Mouse (Mus musculus) erythroblast, adult 5-6 weeks (primary cell): ENCODE data around the gene Mecom. TPM values are rescaled to one million over a fixed set of nuclear protein-coding genes. Genes with fewer than 3 reads are reported as not detected.

ENCODE experiments used
- ATAC-seq: replicated peaks from 2 replicates; pipeline ENCODE4 v1.8.0; 2016; ENCODE audit warnings: moderate number of reproducible peaks, mild to moderate bottlenecking, moderate TSS enrichment, inconsistent platforms; ENCODE audit not compliant: poor library complexity, low FRiP score, severe bottlenecking
- total RNA-seq, 2 experiments: library from RNA; stranded (forward) in 1 of 2; stranded (reverse) in 1 of 2; fragments of 150-400 nt in 1 of 2; fragments of 200-764, 138-1000 nt in 1 of 2; gene quantifications; 2 replicates each; pipeline versions ENCODE4 v1.2.3 to v1.2.4; 2015 to 2017; ENCODE audit warnings: low replicate concordance in 2 of 2

Mecom gene
- total RNA-seq, 2 experiments from 2014 or later, result 0.58 TPM; not detected in 1

- no peak for ATAC-seq
Measured at GRCm38 (mm10) chr3:30514901-30515794, 32.7 kb downstream of the Mecom start.

- ATAC-seq, result no peak
Measured at GRCm38 (mm10) chr3:30514051-30514754, 33.6 kb downstream of the Mecom start.

GRCm38 (mm10) chr3:30513314-30513997 lies 34.4 kb downstream of the Mecom start:
- ATAC-seq, result no peak

GRCm38 (mm10) chr3:30512459-30513030 lies 35.3 kb downstream of the Mecom start:
- no peak for ATAC-seq

GRCm38 (mm10) chr3:30511796-30512195 lies 36.0 kb downstream of the Mecom start:
- no peak for ATAC-seq

- ATAC-seq, result no peak
Measured at GRCm38 (mm10) chr3:30511062-30511640, 36.7 kb downstream of the Mecom start.

GRCm38 (mm10) chr3:30510646-30511045 lies 37.2 kb downstream of the Mecom start:
- ATAC-seq, result no peak

GRCm38 (mm10) chr3:30510105-30510504 lies 37.7 kb downstream of the Mecom start:
- ATAC-seq, result no peak

- no peak for ATAC-seq
Measured at GRCm38 (mm10) chr3:30508930-30509910, 38.6 kb downstream of the Mecom start.

GRCm38 (mm10) chr3:30508296-30508929 lies 39.4 kb downstream of the Mecom start:
- no peak for ATAC-seq

GRCm38 (mm10) chr3:30507576-30508295 lies 40.1 kb downstream of the Mecom start:
- ATAC-seq, result no peak

- no peak for ATAC-seq
Measured at GRCm38 (mm10) chr3:30507028-30507575, 40.7 kb downstream of the Mecom start.

- no peak for ATAC-seq
Measured at GRCm38 (mm10) chr3:30506329-30507027, 41.3 kb downstream of the Mecom start.

GRCm38 (mm10) chr3:30505741-30506251 lies 42.0 kb downstream of the Mecom start:
- ATAC-seq, result no peak

- no peak for ATAC-seq
Measured at GRCm38 (mm10) chr3:30504561-30504960, 43.2 kb downstream of the Mecom start.

- no peak for ATAC-seq
Measured at GRCm38 (mm10) chr3:30503821-30504220, 44.0 kb downstream of the Mecom start.
